Mouse (Mus musculus) cerebellum, adult 9-10 months (tissue): ENCODE data around the gene Ube2v1.

Source experiments
- DNase-seq: peaks from one replicate; pipeline ENCODE4 v3.0.0; 2022

Gene Ube2v1

DNA sequence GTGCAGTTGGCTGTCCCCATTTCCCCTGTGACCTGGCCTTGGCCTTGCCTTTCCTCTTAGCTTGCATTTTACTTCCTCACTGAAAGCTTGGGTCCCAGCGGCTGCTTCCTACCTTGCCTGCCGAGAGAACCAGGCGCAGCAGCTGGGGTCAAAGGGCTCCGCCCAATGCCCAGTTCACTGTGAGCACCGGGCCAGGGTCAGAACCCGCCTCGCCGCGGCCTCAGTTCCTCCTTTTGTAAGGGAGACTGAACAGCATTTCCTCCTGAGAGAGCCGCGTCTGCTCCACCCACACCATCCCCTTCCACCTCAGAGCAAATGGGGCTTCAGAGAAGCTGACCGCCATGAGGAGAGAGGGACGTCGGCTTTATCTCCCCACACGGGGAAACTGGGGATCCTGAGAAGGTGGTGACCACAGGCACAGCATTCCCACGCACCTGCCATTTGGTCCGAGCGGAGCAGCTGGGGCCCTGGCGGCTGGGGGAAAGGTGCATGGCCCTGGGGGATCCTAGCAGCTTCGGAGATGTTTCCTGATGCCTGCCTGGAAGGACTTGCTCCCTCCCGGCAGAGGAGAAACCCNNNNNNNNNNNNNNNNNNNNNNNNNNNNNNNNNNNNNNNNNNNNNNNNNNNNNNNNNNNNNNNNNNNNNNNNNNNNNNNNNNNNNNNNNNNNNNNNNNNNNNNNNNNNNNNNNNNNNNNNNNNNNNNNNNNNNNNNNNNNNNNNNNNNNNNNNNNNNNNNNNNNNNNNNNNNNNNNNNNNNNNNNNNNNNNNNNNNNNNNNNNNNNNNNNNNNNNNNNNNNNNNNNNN is 42.9 kb downstream of the Ube2v1 start:
- DNase-seq, result no peak

DNA sequence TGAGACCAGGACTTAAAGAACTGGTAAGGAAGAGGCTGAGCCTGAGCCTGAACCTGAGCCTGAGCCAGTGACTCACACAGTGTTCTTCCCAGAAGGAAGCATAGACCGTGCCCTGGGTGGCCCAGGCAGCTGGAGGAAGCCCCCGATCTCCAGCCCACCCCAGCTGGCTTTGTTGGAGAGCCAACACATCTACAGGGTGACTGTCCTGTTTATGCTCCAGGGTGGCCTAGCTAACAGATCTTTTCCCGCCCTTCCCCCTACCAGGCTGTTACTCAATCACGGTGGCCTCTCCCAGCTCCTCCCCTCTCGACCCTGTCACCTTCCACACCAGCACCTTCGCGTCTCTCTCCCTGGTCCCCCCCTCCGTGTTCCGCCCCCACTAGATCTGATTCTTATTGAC is 44.9 kb downstream of the Ube2v1 start:
- DNase-seq, result no peak

DNA sequence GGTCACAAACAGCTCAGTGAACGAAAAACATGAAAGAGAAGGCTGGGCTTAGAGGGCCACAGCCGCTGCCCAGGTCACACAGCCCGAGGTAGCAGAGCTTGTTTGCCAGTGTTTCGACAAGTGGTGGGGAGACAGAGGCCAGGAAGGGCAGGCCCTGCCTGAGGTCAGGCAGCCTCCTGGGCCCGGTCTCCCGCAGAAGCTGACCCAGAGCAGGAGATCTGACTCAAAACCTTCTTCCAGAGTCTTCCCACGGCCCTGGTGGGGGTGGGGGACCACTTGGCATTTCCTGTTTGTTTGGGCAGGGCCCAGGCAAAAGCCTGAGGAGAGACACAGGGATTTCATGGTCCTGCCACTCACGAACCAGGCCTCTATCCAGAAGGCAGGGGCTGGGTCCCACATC is 45.9 kb downstream of the Ube2v1 start:
- DNase-seq, result no peak

DNA sequence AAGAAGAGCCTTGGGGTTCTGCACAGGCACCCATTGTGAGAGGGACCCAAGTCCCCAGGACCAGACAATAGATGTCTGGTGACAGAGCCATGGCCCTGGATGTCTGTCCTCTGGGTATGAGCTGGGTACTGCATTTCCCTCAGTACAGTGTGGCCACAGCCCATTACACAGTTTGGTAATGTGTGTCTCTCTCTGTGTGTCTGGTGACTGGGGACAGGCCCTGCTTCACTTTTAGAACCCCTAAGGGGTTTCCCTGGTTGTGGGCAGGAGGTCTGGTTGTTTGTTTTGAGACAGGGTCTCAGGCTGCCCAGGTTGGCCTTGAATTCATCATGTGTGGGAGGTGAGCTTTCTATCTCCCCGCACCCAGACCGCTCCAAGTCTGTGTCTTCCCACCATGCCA is 46.6 kb downstream of the Ube2v1 start:
- no peak for DNase-seq

- no peak for DNase-seq
Observed at GRCm38 (mm10) chr2:167583161-167583952, 48.5 kb downstream of the Ube2v1 start.

GRCm38 (mm10) chr2:167578521-167578920 is 53.4 kb downstream of the Ube2v1 start:
- no peak for DNase-seq

GRCm38 (mm10) chr2:167577186-167577785 is 54.6 kb downstream of the Ube2v1 start:
- no peak for DNase-seq

DNA sequence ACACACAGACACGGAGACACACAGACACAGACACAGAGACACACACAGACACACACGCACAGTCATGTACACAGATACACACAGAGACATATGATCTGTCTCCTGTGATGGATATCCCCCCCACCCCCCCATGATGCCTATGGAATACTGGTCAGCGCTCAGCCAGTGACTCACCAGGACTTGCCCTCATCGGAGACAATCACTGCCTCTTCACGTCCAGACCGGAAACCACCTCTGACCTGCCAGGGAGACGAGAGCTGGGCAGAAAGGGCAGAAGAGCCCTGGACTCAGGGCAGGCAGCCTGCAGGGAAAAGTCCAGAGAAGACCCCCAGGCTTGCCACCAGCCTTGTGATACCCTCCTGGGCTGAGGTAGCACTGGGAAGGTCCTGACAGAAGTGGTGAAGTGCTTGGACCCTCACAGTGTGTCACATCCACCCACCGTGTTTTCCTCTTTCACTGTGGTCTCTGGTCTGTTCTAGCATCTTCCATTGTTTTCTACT is 55.7 kb downstream of the Ube2v1 start:
- DNase-seq, result no peak

GRCm38 (mm10) chr2:167575581-167575980 is 56.3 kb downstream of the Ube2v1 start:
- DNase-seq, result no peak

DNA sequence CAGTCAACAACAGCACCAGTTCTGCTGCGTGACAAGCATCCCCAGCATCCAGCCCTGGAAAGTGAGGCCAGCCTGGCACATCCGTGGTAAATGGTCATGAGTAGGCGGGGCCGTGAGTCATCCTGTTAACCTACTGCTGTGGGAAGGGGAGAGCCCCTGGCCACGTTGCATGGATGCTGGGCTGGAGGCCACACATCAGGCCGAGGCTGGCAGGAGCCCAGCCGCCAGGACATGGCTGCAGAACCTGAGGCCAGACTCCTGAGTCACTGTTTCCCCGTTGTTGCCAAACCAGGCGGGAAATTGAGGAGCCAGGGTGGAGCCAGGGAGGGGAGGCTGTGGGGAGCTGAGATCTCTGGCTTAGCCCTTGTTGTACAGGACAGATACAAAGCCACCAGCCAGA is 57.1 kb downstream of the Ube2v1 start:
- DNase-seq, result no peak

DNA sequence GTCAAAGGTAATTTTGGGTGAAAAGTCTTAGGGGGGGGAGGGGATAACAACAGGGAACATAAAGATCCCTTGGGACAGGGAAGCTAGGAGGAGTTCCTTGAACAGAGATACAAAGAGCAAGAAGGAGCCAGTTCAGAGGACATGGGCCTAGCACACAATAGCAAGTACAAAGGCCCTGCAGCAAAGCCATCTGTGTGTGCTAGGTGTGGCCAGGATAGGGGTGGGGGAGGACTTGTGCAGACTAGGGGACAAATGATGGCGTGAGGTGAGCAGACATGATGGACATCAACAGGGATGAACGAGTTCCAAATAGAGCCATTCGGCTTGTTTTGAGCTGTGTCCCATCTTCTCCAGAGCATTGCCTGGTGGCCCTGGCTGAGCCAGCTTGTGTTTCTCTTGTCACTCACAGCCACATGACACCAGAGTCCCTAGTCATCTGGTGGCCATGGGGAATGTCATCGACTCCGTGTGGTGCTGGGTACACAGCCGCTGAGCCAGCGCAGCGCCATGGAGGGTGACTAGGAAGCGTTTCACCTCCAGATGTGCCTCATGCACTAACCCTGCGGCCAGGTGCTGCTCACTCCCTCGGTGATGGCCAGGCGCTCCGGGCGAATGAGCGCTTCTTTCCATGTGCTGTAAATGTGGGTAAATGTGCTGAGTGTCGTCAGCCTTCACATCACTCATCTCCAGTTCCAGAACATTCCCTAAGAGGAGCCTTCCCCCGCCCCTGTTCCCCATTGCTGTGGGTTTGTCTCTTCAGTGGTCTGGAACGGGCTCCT is 60.3 kb downstream of the Ube2v1 start:
- DNase-seq, result no peak

DNA sequence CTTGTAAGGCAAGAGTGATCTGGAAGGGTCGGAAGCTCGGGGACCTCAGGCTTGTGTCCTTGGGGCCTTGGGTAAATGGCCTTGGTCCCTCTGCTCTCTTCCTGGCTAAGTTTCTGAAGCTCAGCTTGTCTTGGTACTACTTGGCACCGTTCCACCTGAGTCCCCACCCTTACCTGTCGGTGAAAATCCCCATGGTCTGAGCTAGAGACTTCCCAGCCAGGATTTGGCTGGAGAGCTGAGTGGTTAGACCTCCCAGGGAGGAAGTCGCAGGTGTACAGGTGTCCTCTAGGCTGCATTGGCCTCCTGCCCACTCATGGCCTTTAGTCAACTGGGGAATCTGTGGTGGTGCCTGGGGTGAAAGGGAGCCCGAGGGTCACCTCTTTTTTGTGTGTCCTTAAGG is 61.1 kb downstream of the Ube2v1 start:
- no peak for DNase-seq

DNA sequence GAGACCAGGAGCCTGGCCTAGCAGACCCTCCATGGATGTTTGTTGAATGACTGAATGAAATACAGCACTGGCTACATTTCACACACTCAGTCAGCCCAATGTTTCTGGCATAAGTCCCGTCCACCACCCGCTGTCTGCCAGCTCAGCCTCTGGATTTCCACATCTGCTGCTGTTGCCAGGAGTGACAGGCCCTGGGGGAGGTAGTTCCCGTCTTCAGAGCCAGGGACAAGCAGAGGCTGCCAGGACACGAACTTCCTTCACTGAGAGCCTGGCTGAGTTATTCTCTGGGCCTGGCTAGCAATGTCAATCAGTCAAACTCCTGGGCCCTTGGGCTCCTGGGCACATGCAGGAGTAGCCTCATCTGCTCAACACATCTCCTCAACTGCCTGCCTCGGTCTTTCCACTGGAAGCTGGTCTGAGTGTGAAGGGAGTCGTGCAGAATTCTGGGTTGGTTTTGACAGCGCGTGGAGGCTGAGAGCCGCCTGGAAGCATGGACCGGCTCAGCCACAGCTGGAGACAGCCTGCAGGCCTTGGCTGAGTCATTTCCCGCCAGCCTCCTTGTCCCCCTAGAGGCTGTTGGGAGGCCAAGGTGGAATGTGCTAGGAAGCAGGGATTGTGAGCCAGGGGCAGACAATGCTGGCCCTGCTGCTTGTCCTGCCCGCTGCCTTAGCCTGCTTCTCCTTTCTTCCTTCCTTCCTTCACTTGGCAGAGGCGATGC is 61.8 kb downstream of the Ube2v1 start:
- no peak for DNase-seq

DNA sequence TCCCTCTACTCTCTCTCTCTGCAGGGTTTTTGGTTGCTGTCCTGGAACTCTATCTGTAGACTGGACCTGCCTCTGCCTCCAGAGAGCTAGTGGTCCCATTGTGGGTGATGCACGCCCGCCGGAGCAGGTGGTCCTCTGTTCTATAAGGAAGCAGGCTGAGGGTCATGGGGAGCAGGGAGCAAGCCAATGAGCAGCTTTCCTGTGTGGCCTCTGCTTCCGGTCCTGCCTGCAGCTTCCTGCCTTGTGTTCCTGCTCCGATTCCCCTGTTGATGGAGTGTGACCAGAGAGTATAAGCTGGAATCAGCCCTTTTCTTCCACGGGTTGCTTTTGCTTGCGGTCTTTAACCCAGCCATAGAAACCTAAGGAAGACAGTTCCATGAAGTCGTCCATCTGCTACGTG is 63.8 kb downstream of the Ube2v1 start:
- no peak for DNase-seq

DNA sequence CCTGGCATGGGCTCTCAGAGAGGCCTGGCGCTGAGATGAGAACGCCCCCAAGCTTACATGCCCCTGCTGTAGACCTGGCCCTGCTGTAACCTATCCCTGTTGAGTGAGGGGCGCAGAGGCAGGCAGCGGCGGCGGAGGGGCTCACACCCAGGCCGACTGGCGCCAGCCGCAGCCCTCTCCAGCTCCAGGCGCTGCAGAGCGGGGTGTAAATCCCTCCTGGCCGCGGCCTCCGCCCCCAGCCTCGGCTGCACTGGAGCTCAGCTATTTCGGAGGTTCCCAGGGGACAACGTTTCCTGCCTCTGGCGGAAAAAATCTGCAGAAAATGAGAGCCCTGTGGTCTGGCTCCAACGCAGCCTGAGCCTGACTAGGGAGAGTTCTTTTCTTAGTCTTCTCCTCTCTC is 66.2 kb downstream of the Ube2v1 start:
- DNase-seq, result no peak

DNA sequence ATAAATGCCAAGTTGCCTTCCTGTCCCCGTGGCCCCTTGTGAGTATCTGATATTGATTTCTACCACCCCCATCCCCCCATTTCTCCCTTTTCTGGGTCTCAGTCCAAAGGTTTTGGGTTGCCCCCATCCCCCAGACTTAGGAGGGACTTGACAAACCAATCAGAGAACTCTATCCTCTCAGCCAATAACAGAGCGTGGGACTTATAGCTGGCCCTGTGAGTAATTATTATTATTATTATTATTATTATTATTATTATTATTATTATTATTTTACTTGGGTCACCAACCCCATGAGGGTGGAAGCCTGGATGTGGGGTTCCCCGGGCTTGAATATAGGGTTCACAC is 66.6 kb downstream of the Ube2v1 start:
- no peak for DNase-seq

- no peak for DNase-seq
Observed at GRCm38 (mm10) chr2:167564551-167565311, 67.2 kb downstream of the Ube2v1 start.

- no peak for DNase-seq
Observed at GRCm38 (mm10) chr2:167563703-167564102, 68.2 kb downstream of the Ube2v1 start.

DNA sequence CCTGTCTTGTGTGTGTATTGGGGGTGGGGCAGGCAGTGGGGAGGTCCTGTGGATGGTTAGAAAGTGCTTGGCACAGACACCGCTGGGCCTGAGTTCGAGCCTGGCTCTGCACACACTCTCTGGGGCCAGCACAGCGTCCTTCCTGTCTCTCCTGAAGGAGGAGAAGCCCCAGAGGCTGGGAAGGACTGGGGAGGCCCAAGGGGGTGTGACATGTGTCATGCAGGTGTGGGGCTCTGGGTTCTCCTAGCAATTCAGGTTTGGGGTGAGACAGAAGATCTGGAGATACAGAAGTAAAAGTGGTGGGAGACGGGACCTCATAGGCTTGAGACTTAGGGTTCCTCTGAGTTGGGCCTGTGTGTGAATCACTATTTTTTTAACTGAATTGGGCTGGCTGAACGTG is 68.9 kb downstream of the Ube2v1 start:
- no peak for DNase-seq

DNA sequence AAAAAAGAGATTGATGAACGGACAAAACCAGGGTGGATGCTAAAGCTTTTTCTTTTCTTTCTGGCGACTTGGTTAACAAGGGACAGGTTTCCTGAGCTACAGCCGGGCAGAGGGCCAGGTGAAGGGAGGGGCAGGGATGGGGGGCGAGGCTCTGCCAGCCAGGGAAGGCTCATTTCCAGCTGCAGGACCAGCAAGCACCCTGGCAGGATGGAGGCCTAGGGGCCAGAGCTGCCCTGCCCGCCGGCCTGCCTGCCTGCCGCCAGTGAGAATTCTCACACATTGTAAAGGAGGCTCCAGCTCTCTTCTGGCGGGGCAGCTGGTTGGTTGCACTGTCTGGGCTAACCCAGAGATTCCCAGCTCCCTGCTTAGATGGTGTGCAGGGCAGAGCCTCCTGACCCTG is 69.8 kb downstream of the Ube2v1 start:
- DNase-seq, result no peak

DNA sequence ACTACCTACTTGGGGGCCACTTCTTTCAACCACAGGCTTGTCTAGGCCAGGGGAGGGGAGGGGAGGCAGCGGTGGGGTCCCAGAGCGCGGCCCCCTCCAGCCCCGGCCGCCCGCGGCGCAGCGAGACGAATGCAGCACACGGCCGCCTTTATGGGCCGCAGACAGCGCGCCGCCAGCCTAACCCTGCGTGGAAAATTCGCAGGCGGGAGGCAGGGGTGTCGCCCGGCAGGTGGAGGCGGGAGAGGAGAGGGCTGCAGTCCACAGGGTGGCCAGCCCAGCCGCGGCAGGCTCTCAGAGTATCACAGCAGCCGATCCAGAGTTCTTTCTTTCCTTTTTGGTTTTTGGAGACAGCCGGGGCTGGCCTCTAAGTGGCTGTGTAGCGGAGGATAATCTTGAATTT is 72.5 kb downstream of the Ube2v1 start:
- no peak for DNase-seq
